Mouse (Mus musculus): ENCODE results near the gene Rps5.

GRCm38 (mm10) chr7:12874301-12874700, 47.8 kb upstream of the Rps5 start:
- peak; percentile 18; the same call in 1 of the 2 replicates for TF ChIP-seq CTCF (IDR thresholded peaks at IDR 0.05; ENCODE audit: low read depth)
- TF ChIP-seq EP300 (IDR thresholded peaks at IDR 0.05; ENCODE audit: low read depth) = no peak

Measured in liver, embryonic 14.5 days (tissue).